14 mouse cellular contexts compared by ENCODE assay signal in genomic region chr10:22782684-22783083, GRCm38 (mm10). TPM values are rescaled to one million over a fixed set of nuclear protein-coding genes. Genes with fewer than 3 reads are reported as not detected.
DNase-seq lines count a peak whose midpoint lies in the region; TF ChIP-seq lines count a peak whose summit lies in the region.
"Had no signal": no experiment of that assay in that cellular context is flagged by ENCODE, and none has a peak within 500 bp of the region (broad histone marks: within the 10 kb centered on the region; RNA-seq: fewer than 3 reads in every experiment).

No protein-coding gene starts in this region.

- H3K4me1 ChIP-seq in kidney, adult 2 months (ENCODE audit: control insufficient read depth, insufficient read depth, low read length): no peaks in the 10 kb centered on the region
- H3K4me1 ChIP-seq: embryonic facial prominence, embryonic 13.5 days; limb, embryonic 12.5 days had no signal

- no peak overlapping the region for H3K4me3 ChIP-seq in kidney, adult 2 months (ENCODE audit: insufficient read depth, low read depth, low read length)
- H3K4me3 ChIP-seq: embryonic facial prominence, embryonic 13.5 days; limb, embryonic 12.5 days had no signal

- no peak overlapping the region for H3K27ac ChIP-seq in kidney, adult 2 months (ENCODE audit: insufficient read depth, low read depth, low read length)
- H3K27ac ChIP-seq: embryonic facial prominence, embryonic 13.5 days; limb, embryonic 12.5 days had no signal

- H3K36me3 ChIP-seq in kidney, adult 2 months (ENCODE audit: control insufficient read depth, insufficient read depth, low read length): no peaks in the 10 kb centered on the region
- H3K36me3 ChIP-seq: embryonic facial prominence, embryonic 13.5 days; limb, embryonic 12.5 days had no signal

- DNase-seq in embryo, embryonic 10 days (ENCODE audit: low spot score): peak; percentile 24
- DNase-seq in embryo, embryonic 9.5 days (ENCODE audit: extremely low spot score): no peak
- DNase-seq in kidney, adult 2 months: peak; percentile 28
- no peak for DNase-seq in kidney, adult 11 months
- peak; percentile 22 for DNase-seq in 3T3-L1 (ENCODE audit: low read depth, low spot score)
- peak; percentile 13 for DNase-seq in embryo, embryonic 10.5 days (ENCODE audit: low spot score)
- no peak for DNase-seq in thymus, postnatal 25 days
- DNase-seq in urinary bladder, postnatal 10 days (ENCODE audit: low spot score): no peak
- DNase-seq: cerebellum, adult 18-20 months; right cerebral cortex, postnatal 25 days; thymus, postnatal 4 days had no signal

- WGBS in kidney, adult 2 months: 27% methylated on average over 3 of the region's 3 CpGs

- H3K27me3 ChIP-seq in kidney, adult 2 months (replicated peaks; ENCODE audit: control insufficient read depth, insufficient read depth, low read length): no peaks in the 10 kb centered on the region
- H3K27me3 ChIP-seq: embryonic facial prominence, embryonic 13.5 days had no signal

- TF ChIP-seq POLR2A in kidney, adult 2 months (IDR thresholded peaks at IDR 0.05; ENCODE audit: low read depth, low read length): no peak

- peak; percentile 46 for TF ChIP-seq CTCF in kidney, adult 2 months (conservative IDR thresholded peaks at IDR 0.05; ENCODE audit: insufficient read depth, insufficient read length, low read depth, low read length)

RNA-seq across cellular contexts. Expression of gene Tcf21, which starts 37.3 kb away (rescaled TPM):
- 124 and 141 TPM in 2 replicates for polyA plus RNA-seq in kidney, adult 2 months (2012; rRNA removed)
- polyA plus RNA-seq: C2C12 had no signal

RNA-seq across cellular contexts. Expression of gene Tbpl1, which starts 50.9 kb away (rescaled TPM):
- polyA plus RNA-seq in kidney, adult 2 months (2012; rRNA removed): 14.3 and 17.7 TPM in 2 replicates

Comparison
In these comparisons a context has a peak if more than half of its experiments do, and no peak if none do; other contexts are left out.
1. DNase-seq: peak in embryo, embryonic 10 days (single experiment), kidney, adult 2 months (single experiment), 3T3-L1 (single experiment) and embryo, embryonic 10.5 days (single experiment); none in embryo, embryonic 9.5 days (single experiment), kidney, adult 11 months (single experiment), thymus, postnatal 25 days (single experiment) and urinary bladder, postnatal 10 days (single experiment).